Mouse (Mus musculus) midbrain, postnatal 0 days (tissue): ENCODE results near the gene Mast4. TPM values are rescaled to one million over a fixed set of nuclear protein-coding genes. Genes with fewer than 3 reads are reported as not detected.
A peak's percentile ranks its signal among the peaks of the same experiment; 100 is the strongest.

Experiments used
- ATAC-seq: fragments of 200-750 bp; cut with Nextera tagmentation; 2 replicates; pipeline ENCODE4 v1.8.0; 2017; ENCODE audit warnings: moderate number of reproducible peaks, mild to moderate bottlenecking, moderate TSS enrichment, moderate library complexity; ENCODE audit not compliant: low FRiP score
- DNase-seq: peaks from one replicate; pipeline ENCODE4 v3.0.0-alpha.2; 2015; ENCODE audit warnings: low spot score
- H3K27ac ChIP-seq: fragments of 300-500 bp; sonication (generic); 2 replicates; pipeline ENCODE4 v1.5.1; 2014; ENCODE audit warnings: low read depth, mild to moderate bottlenecking, low read length, mixed read lengths
- H3K27me3 ChIP-seq: fragments of 300-500 bp; sonication (generic); 2 replicates; pipeline ENCODE4 v1.6.1; 2014; ENCODE audit warnings: low read length, control low read depth, mixed read lengths; ENCODE audit not compliant: insufficient read depth
- H3K36me3 ChIP-seq: fragments of 300-500 bp; sonication (generic); 2 replicates; pipeline ENCODE4 v1.6.1; 2014; ENCODE audit warnings: low read length, control low read depth, mixed read lengths; ENCODE audit not compliant: insufficient read depth
- H3K4me1 ChIP-seq: fragments of 300-500 bp; sonication (generic); 2 replicates; pipeline ENCODE4 v1.6.1; 2014; ENCODE audit warnings: mild to moderate bottlenecking, control low read depth, antibody characterized with exemption, low read length, mixed read lengths; ENCODE audit not compliant: insufficient read depth
- H3K4me2 ChIP-seq: fragments of 300-500 bp; sonication (generic); 2 replicates; pipeline ENCODE4 v1.6.1; 2014; ENCODE audit warnings: low read depth, mild to moderate bottlenecking, low read length, mixed read lengths; ENCODE audit not compliant: poor library complexity, severe bottlenecking
- H3K4me3 ChIP-seq: fragments of 300-500 bp; sonication (generic); 2 replicates; pipeline ENCODE4 v1.5.1; 2014; ENCODE audit warnings: low read depth, mild to moderate bottlenecking, low read length, moderate library complexity
- H3K9ac ChIP-seq: fragments of 300-500 bp; sonication (generic); replicated peaks from 2 replicates; pipeline ENCODE4 v1.6.1; 2014; ENCODE audit warnings: mild to moderate bottlenecking, low read length, moderate library complexity, mixed read lengths; ENCODE audit not compliant: poor library complexity, severe bottlenecking
- H3K9me3 ChIP-seq: fragments of 300-500 bp; sonication (generic); 2 replicates; pipeline ENCODE4 v1.6.1; 2016; ENCODE audit warnings: low read length, control low read depth
- CTCF ChIP-seq: IDR thresholded peaks from 2 replicates; pipeline ENCODE4 v1.5.1; 2016; ENCODE audit warnings: antibody characterized with exemption, mild to moderate bottlenecking
- WGBS: fragments of 180-500 bp; shearing (Covaris S2); extraction: QIAGEN DNeasy Blood & Tissue Kit; methylation state at CpG from one replicate; pipeline ENCODE4 v1.1.7; 2014; 5-methylcytosine and 5-hydroxymethylcytosine counted together
- polyA plus RNA-seq: library from polyadenylated mRNA; unstranded; fragments of >200 nt; fragmentation: Nextera tagmentation; extraction: Ambion mirVana; gene quantifications from 2 replicates; pipeline ENCODE4 v1.2.1, GENCODE M21; 2015
- total RNA-seq: library from RNA; depleted of rRNA; stranded (reverse); fragments of >200 nt; gene quantifications from 2 replicates; pipeline ENCODE4 v1.2.3, GENCODE M21; 2014

Mast4 gene
- total and polyA plus RNA-seq, 2 experiments from 2014 or later, result 28.7 to 39.8 TPM

DNA sequence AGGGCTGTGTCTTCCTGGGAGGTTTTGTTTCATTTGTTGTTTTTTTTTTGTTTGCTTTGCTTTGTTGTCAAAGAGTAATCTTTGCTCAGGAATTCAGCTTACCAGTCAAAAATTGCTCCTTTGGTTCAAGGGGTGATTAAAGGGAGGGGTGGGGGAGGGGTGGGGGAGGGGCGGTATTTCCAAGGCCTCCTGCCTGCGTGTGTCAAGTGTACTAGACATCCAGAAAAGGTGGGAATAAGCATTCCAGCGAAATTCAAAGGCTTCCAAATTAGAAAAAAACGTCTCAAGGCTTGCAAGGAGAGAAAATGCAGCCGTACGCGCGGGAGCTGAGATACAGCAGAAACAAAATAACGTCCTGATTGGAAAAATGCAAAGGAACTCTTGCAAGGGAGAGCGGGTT, 636.0 kb downstream of the Mast4 start:
- Histone ChIP-seq H3K4me3 (peak overlapping the region; percentile 14; the same call in 1 of the 2 replicates), H3K27ac (peak overlapping the region; percentile 51), H3K9me3 (no peaks in the 10 kb centered on the region), H3K4me1 (peaks cover 6% of the 10 kb centered on the region; the same call in 1 of the 2 replicates), H3K4me2 (peak overlapping the region; percentile 45), H3K9ac (peak overlapping the region; percentile 46), H3K27me3 (no peaks in the 10 kb centered on the region), H3K36me3 (no peaks in the 10 kb centered on the region)
- 8% methylated on average over 10 of the region's 10 CpGs for WGBS
- DNase-seq (no peak), ATAC-seq (no peak)
- no peak for TF ChIP-seq CTCF

DNA sequence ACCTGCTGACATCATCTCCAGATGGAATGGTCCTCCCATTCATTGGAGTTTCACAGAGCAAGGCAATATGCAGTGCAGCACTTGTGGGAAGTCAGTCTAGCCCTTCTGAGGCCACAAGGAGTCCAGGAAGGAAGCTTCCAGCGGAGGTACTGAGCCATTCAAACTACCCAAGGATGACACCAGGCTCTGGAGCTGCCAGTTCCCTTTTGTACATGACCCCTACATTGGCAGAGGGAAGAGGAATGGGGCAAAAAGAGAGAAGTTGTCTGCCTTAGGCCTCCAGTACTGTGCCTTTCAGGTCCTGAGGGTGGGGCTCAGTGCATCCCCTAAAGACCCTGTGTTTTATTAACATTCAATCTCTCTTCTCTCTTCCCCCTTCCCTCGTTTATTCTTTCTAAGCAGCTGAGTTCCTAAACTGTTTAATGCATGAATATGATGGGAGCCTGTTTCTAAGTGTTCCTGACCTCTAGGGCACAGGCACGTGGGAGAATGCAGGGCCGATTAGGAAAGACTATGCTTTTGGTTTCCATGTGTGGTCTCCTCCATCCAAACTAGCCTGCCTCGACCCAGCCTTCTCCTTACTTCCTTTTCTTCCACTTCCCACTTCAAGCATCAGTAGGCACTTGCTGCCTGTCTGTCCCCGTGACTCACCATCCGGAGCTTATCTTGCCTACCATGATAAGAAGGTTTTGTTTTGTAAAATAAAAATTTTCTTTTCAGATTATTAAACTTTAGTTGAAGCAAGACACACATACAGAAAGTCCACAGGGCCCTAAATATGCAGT, 639.0 kb downstream of the Mast4 start:
- H3K4me2 ChIP-seq, result no peak overlapping the region
- DNase-seq (no peak), ATAC-seq (no peak)
- H3K4me1 ChIP-seq, result peaks cover 6% of the 10 kb centered on the region; the same call in 1 of the 2 replicates
- TF ChIP-seq CTCF, result no peak
- H3K4me3 ChIP-seq, result no peak overlapping the region
- H3K9ac ChIP-seq, result no peak overlapping the region
- no peaks in the 10 kb centered on the region for H3K27me3 ChIP-seq
- H3K36me3 ChIP-seq, result no peaks in the 10 kb centered on the region
- WGBS, result 77% methylated on average over 7 of the region's 7 CpGs
- H3K27ac ChIP-seq, result no peak overlapping the region
- H3K9me3 ChIP-seq, result no peaks in the 10 kb centered on the region

DNA sequence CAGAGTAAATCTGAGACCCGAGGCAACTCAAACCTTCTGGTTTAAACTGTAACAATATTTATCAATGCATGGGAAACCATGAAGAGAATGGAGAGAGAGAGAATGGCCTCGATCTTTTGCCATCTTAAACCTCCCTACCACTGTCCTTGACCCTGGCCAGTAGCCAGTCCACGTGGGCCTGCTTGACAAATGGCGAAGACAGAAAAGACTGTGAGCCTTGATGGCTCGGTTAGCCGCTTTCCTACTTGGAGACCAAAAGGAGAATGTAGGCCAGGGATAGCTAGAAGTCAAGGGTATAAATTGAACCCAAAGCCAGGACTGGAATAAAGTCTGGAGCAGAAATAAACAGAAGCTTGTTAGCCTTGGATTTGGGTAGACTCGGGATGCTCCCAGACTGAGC, 640.1 kb downstream of the Mast4 start:
- H3K27ac ChIP-seq, result no peak overlapping the region
- H3K9ac ChIP-seq, result no peak overlapping the region
- no peaks in the 10 kb centered on the region for H3K36me3 ChIP-seq
- H3K4me2 ChIP-seq, result no peak overlapping the region
- H3K27me3 ChIP-seq, result no peaks in the 10 kb centered on the region
- 88% methylated on average over 7 of the region's 7 CpGs for WGBS
- ATAC-seq, result no peak
- H3K4me3 ChIP-seq, result no peak overlapping the region
- H3K4me1 ChIP-seq, result peaks cover 6% of the 10 kb centered on the region; the same call in 1 of the 2 replicates
- no peak for TF ChIP-seq CTCF
- no peaks in the 10 kb centered on the region for H3K9me3 ChIP-seq
- DNase-seq, result no peak

DNA sequence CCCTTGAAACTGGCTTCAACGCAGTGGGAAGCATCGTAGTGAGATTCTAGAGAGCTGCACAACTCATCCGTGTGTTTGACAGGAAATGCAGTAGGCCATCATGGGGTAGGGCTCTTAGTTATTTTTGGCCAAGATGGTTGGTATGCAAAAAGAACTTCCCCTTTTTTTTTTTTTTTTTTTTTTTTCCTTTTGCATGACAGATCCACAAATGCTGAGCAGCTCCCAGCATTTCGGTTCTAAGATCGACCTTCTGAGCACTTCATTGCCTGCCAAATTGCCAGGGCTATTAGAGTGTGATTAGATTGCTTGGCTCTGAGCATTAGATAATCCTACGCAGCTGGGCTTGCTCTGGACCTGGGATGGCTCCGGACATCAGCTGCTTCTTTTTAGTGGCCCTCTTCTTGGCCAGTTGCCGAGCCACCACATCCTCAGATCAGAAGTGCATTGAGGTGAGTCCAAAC, 640.9 kb downstream of the Mast4 start, which contains the start of gene Cd180:
TSS of gene Cd180 (plus strand) at position 218 of the 461 bp plus-strand sequence.
- no peak within 1 kb of the TSS for H3K9ac ChIP-seq
- no peak for ATAC-seq
- no peaks in the 10 kb centered on the region for H3K36me3 ChIP-seq
- WGBS, result 75% methylated on average over 8 of the region's 8 CpGs
- H3K4me1 ChIP-seq, result 0 out of 2 replicates have a peak, but pooled peaks cover under 1% of the 10 kb centered on the region
- H3K27me3 ChIP-seq, result no peaks in the 10 kb centered on the region
- H3K4me3 ChIP-seq, result no peak within 1 kb of the TSS
- no peak within 1 kb of the TSS for H3K27ac ChIP-seq
- peak; percentile 62 for DNase-seq
- H3K9me3 ChIP-seq, result no peaks in the 10 kb centered on the region
- no peak within 1 kb of the TSS for H3K4me2 ChIP-seq
- no peak for TF ChIP-seq CTCF

DNA sequence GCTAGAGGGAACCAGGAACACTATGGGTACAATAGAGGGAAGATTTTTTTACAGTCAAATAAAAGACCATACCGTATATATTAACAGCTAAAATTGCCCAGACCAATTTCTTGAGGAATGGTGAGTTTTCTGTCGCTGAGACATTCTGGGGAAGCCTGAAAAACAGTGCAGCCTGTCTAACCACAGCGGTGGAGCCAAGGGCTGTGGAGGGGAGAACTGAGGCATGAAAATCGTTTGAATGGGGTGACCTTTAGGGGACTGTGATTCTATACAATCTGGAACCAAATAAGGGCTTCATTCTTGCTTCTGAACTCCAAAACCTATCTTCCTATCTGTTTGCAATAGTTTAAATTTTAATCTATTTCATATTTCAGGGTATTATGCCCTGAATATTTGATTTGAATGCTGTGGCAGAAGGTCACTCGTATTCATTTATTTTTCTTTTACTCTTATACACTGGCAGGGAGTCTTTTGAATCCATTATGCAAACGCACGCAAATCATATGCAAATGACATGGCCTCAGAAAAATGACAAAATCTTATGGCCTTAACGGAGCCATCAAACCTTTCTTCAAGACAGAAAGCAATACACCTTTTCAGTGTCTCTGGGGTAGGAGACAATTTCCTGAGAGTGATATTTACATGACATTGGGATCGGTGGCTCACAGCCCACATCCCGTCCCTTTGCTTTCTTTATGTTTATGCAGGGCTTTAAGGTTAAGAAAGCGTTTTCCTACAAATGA, 642.7 kb downstream of the Mast4 start:
- Histone ChIP-seq H3K9me3 (no peaks in the 10 kb centered on the region), H3K27me3 (no peaks in the 10 kb centered on the region), H3K9ac (no peak overlapping the region), H3K27ac (no peak overlapping the region), H3K4me1 (no peaks in the 10 kb centered on the region), H3K4me3 (no peak overlapping the region), H3K36me3 (no peaks in the 10 kb centered on the region), H3K4me2 (no peak overlapping the region)
- no peak for ATAC-seq
- TF ChIP-seq CTCF, result no peak
- DNase-seq, result no peak
- 47% methylated on average over 11 of the region's 11 CpGs for WGBS

DNA sequence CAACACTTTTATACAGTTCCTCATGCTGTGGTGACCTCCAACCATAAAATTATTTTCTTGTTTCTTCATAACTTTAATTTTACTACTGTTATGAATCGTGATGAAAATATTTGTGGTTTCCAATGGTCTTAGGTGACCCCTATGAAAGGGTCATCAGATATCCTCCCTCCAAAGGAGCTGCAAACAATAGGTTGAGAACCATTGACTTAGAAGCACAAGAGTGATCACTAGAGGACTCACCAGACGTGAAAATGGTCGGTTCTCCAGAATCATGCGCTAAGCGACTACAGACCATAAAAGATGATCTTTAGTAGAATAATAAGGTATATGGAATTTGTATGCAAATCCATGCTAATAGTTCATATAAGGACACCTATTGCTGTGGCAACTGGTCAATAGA, 644.1 kb downstream of the Mast4 start:
- Histone ChIP-seq H3K36me3 (no peaks in the 10 kb centered on the region), H3K27ac (no peak overlapping the region), H3K27me3 (no peaks in the 10 kb centered on the region), H3K4me3 (no peak overlapping the region), H3K4me1 (no peaks in the 10 kb centered on the region), H3K4me2 (no peak overlapping the region), H3K9ac (no peak overlapping the region), H3K9me3 (no peaks in the 10 kb centered on the region)
- no peak for TF ChIP-seq CTCF
- 91% methylated on average over 5 of the region's 5 CpGs for WGBS
- ATAC-seq (no peak), DNase-seq (no peak)
